Mouse (Mus musculus) forebrain, embryonic 14.5 days (tissue): ENCODE data around the gene Evc. TPM values are rescaled to one million over a fixed set of nuclear protein-coding genes. Genes with fewer than 3 reads are reported as not detected.

ENCODE experiments used
- ATAC-seq: fragments of 200-750 bp; cut with Nextera tagmentation; 2 replicates; pipeline ENCODE4 v1.8.0; 2017; ENCODE audit warnings: mild to moderate bottlenecking, moderate library complexity
- DNase-seq: peaks from one replicate; pipeline ENCODE4 v3.0.0-alpha.2; 2015; ENCODE audit warnings: low spot score
- H3K27ac ChIP-seq: fragments of 300-500 bp; sonication (generic); 2 replicates; pipeline ENCODE4 v1.5.1; 2014; ENCODE audit warnings: low read depth, mild to moderate bottlenecking, control low read depth, low read length, moderate library complexity
- H3K27me3 ChIP-seq: fragments of 300-500 bp; sonication (generic); replicated peaks from 2 replicates; pipeline ENCODE4 v1.6.1; 2014; ENCODE audit warnings: low read length, control low read depth, mixed read lengths; ENCODE audit not compliant: control insufficient read depth, insufficient read depth
- H3K36me3 ChIP-seq: fragments of 300-500 bp; sonication (generic); 2 replicates; pipeline ENCODE4 v1.6.1; 2014; ENCODE audit warnings: low read length, control low read depth; ENCODE audit not compliant: control insufficient read depth, insufficient read depth
- H3K4me1 ChIP-seq: fragments of 300-500 bp; sonication (generic); 2 replicates; pipeline ENCODE4 v1.6.1; 2014; ENCODE audit warnings: antibody characterized with exemption, low read length, control low read depth; ENCODE audit not compliant: control insufficient read depth, insufficient read depth
- H3K4me2 ChIP-seq: fragments of 300-500 bp; sonication (generic); 2 replicates; pipeline ENCODE4 v1.6.1; 2014; ENCODE audit warnings: mild to moderate bottlenecking, control low read depth, low read length
- H3K4me3 ChIP-seq: fragments of 300-500 bp; sonication (generic); 2 replicates; pipeline ENCODE4 v1.5.1; 2014; ENCODE audit warnings: low read depth, low read length, control low read depth
- H3K9ac ChIP-seq: fragments of 300-500 bp; sonication (generic); 2 replicates; pipeline ENCODE4 v1.6.1; 2014; ENCODE audit warnings: mild to moderate bottlenecking, low read length, control low read depth, moderate library complexity
- H3K9me3 ChIP-seq: fragments of 300-500 bp; sonication (generic); replicated peaks from 2 replicates; pipeline ENCODE4 v1.6.1; 2016; ENCODE audit warnings: low read length, control low read depth, mixed read lengths; ENCODE audit not compliant: control insufficient read depth
- WGBS: fragments of 180-500 bp; shearing (Covaris S2); extraction: QIAGEN DNeasy Blood & Tissue Kit; methylation state at CpG from one replicate; pipeline ENCODE4 v1.1.7; 2014; 5-methylcytosine and 5-hydroxymethylcytosine counted together
- polyA plus RNA-seq: library from polyadenylated mRNA; unstranded; fragments of >200 nt; fragmentation: Nextera tagmentation; extraction: Ambion mirVana; gene quantifications from 2 replicates; pipeline ENCODE4 v1.2.1, GENCODE M21; 2014

Gene Evc
- polyA plus RNA-seq, 1 experiment from 2014 or later, result 4.3 TPM

DNA sequence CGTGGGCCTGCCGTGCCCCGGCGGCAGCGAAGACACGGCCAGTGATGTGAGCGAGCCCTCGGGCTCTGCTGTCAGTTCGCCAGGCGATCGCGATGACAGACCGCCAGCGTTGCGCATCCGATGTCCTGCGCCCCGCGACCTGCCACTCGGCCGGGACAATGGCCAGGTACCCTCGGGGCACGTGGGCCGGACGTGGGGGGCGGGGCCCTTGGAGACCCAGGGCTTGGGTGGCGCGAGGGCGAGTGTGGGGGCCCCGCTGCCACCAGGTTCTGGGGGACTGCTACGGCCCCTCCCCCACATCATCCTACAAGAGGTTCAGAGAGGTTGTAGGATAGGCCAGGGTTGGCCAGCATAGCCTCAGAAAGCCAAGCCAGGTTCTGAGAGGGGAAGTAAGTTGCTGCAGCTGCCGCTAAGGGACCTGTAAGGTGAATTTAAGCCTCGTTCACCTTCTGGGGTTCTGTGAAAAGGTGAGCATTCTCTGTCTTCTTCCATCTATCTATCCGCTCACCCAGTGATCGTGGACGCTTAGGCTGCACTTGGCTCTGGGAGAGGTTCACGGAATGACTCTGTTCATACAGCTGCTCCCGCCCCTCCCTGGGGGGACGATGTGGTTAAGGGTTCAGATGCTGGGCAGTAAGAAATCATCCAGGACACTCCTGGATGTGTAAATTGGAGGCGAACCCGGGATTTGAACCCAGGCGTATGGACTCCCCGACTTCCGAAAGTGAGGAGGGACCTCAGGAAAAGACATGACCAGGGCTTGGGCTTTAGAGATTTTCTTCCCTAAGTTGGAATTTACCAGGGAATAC, 94.1 kb downstream of the Evc start:
- ATAC-seq, result no peak
- Histone ChIP-seq H3K36me3 (no peaks in the 10 kb centered on the region), H3K27ac (no peak overlapping the region), H3K4me2 (peak overlapping the region; percentile 80), H3K27me3 (peaks cover 35% of the 10 kb centered on the region), H3K4me1 (peaks cover 25% of the 10 kb centered on the region), H3K4me3 (peak overlapping the region; percentile 80), H3K9me3 (no peaks in the 10 kb centered on the region), H3K9ac (peak overlapping the region; percentile 93)
- 10% methylated on average over 40 of the region's 44 CpGs for WGBS
- no peak for DNase-seq

DNA sequence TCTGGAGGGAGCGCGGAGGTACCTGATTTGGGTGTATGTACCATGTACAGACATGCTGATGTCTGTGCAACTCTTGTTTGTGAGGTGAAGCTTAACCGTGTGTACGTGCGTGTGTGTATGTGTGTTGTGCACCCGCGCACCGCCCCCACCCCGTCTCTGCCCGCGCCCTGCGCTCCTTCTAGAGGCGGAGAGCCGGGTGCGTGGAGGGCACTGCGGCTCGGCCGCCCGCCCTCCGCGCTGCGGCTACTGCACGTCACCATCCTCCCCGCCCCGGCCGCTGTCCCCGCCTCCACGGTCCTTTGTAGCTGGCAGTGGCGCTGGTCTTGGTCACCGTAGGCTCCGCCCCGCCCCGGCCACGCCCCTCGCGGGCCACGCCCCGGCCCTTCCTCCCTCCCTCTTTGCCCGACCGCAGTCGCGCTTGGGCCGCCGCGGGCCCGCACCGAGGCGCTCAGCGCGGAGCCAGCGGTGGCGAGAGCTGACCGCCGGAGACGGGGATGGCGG, 95.0 kb downstream of the Evc start, which contains the start of gene Crmp1:
TSS of gene Crmp1 (plus strand) at position 290 of the 501 bp plus-strand sequence.
- H3K36me3 ChIP-seq, result no peaks in the 10 kb centered on the region
- 0 out of 2 replicates have a peak within 1 kb of the TSS, but pooled peaks have one; percentile 2 for H3K27ac ChIP-seq
- DNase-seq (peak; percentile 88), ATAC-seq (peak; percentile 73)
- H3K27me3 ChIP-seq, result peaks cover 35% of the 10 kb centered on the region
- WGBS, result under 1% methylated on average over 54 of the region's 56 CpGs
- peak within 1 kb of the TSS; percentile 93 for H3K9ac ChIP-seq
- H3K9me3 ChIP-seq, result no peaks in the 10 kb centered on the region
- H3K4me3 ChIP-seq, result peak within 1 kb of the TSS; percentile 80
- peak within 1 kb of the TSS; percentile 80 for H3K4me2 ChIP-seq
- peaks cover 23% of the 10 kb centered on the region for H3K4me1 ChIP-seq

DNA sequence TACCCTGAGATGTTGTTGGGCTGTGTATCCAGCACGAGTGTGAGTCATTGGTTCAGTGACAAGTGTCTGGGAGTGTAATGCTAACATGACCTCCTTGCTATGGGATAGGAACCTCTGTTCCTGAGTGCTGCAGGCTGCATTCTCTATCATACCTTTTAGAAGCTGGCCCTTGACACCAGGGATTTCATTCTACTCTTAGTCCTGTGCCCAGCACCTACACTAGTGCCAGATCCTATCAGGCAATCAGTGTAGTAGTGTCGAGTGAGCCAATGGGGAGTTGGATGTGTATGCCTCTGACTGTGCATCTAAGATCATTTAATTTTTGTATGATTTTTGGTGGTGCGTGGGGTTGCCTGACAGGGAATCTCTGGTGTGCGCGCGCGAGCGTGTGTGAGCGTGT, 95.5 kb downstream of the Evc start:
- DNase-seq (peak; percentile 45), ATAC-seq (peak; percentile 0; the same call in 1 of the 2 replicates)
- 10% methylated on average over 9 of the region's 9 CpGs for WGBS

DNA sequence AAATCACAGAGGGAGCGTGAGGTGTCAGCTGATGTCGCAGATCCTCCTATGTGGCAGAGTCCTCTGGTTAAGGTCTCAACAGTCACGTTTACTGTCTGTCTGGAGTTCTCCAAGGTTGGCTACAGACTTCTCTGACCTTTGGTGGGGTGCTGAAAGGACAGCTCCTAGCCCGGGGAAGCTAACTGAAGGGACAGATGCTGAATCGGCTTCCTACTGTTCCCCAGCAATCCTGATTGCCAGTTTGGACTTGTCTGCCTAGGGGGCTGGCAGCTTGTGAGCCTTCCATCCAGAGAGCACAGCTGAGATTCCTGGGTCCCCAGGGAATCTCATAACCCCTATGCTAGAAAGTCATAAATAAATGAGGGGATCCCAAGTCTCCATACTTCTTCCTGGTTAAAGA, 96.1 kb downstream of the Evc start:
- peaks cover 35% of the 10 kb centered on the region for H3K27me3 ChIP-seq
- H3K4me1 ChIP-seq, result peaks cover 23% of the 10 kb centered on the region
- H3K27ac ChIP-seq, result no peak overlapping the region
- no peak for ATAC-seq
- no peak overlapping the region for H3K4me3 ChIP-seq
- H3K9ac ChIP-seq, result no peak overlapping the region
- H3K36me3 ChIP-seq, result no peaks in the 10 kb centered on the region
- H3K4me2 ChIP-seq, result no peak overlapping the region
- DNase-seq, result no peak
- 8% methylated on average over 5 of the region's 5 CpGs for WGBS
- H3K9me3 ChIP-seq, result no peaks in the 10 kb centered on the region

More for the DNA sequence above, 95.5 kb downstream of the Evc start:
- H3K4me1 ChIP-seq, result peaks cover 23% of the 10 kb centered on the region
- peak overlapping the region; percentile 93; the same call in 1 of the 2 replicates for H3K9ac ChIP-seq
- H3K27ac ChIP-seq, result 0 out of 2 replicates have a peak overlapping the region, but pooled peaks have one; percentile 2
- no peaks in the 10 kb centered on the region for H3K36me3 ChIP-seq
- peak overlapping the region; percentile 80 for H3K4me2 ChIP-seq
- no peaks in the 10 kb centered on the region for H3K9me3 ChIP-seq
- H3K27me3 ChIP-seq, result peaks cover 35% of the 10 kb centered on the region
- peak overlapping the region; percentile 80 for H3K4me3 ChIP-seq

Other genes with a start within 250 kb of the Evc start
- 654 and 880 TPM in 2 replicates for gene Crmp1, start 95.0 kb downstream of the Evc start, polyA plus RNA-seq
- gene Evc2, start 1.6 kb upstream of the Evc start, polyA plus RNA-seq, result 4.0 and 4.5 TPM in 2 replicates